8 mouse cellular contexts compared by ENCODE assay signal in the genomic region with DNA sequence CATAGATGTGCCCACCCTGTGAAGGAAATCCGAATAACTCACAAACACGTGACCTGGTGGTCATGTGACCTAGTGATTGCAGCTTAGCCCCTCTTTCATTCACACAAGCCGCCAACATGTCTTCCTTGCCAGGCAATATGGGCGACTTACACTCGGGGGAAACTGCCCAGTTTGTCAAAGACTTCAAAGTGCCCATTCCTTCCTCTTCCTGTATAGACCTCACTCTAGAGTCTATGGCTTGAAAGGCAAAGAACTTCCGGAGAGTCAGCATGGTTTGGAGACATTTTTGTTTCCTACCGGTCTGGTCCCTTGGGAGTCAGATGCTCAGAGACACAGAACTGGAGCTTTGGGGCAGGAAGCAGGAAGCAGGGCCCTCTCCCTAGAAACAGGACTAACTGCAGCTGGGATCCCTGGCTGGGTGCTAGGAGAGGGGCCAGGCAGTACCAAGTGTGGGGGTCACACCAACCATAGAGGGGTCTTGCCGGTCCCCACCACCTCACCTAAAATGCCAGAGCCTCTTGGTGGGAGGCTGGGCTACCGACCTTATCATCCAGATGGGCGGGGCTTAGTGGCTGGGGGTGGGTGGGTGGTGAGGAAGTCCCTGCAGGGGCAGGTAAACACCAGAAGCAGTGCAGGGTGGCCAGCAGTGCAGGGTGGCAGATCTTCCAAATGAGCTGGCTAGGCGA. TPM values are rescaled to one million over a fixed set of nuclear protein-coding genes. Genes with fewer than 3 reads are reported as not detected.
DNase-seq lines count a peak whose midpoint lies in the region; ATAC-seq and TF ChIP-seq lines count a peak whose summit lies in the region.

No protein-coding gene starts in this region.

- no peak for TF ChIP-seq CTCF in thymus, adult 2 months (IDR thresholded peaks at IDR 0.05; ENCODE audit: borderline replicate concordance, control insufficient read depth, extremely low read depth, insufficient read depth, low read length, poor library complexity)
- TF ChIP-seq CTCF in stomach, postnatal 0 days (IDR thresholded peaks at IDR 0.05; ENCODE audit: low read depth), result no peak

- H3K36me3 ChIP-seq in thymus, adult 2 months (ENCODE audit: control insufficient read depth, insufficient read depth, low read length), result no peaks in the 10 kb centered on the region
- H3K36me3 ChIP-seq in forebrain, embryonic 15.5 days, result no peaks in the 10 kb centered on the region
- no peaks in the 10 kb centered on the region for H3K36me3 ChIP-seq in liver, embryonic 15.5 days (replicated peaks)
- H3K36me3 ChIP-seq in stomach, postnatal 0 days (ENCODE audit: control insufficient read depth, insufficient read depth, low read length), result 0 out of 2 replicates have a peak, but pooled peaks cover 2% of the 10 kb centered on the region

- H3K27ac ChIP-seq in thymus, adult 2 months (ENCODE audit: control insufficient read depth, insufficient read depth, low read length), result peak overlapping the region; percentile 41; the same call in 1 of the 2 replicates
- peak overlapping the region; percentile 79 for H3K27ac ChIP-seq in forebrain, embryonic 15.5 days (replicated peaks)
- peak overlapping the region; percentile 41; the same call in 1 of the 2 replicates for H3K27ac ChIP-seq in liver, embryonic 15.5 days (replicated peaks)
- peak overlapping the region; percentile 89 for H3K27ac ChIP-seq in stomach, postnatal 0 days (replicated peaks)

- H3K27me3 ChIP-seq in thymus, adult 2 months (ENCODE audit: control insufficient read depth, insufficient read depth, low read length), result no peaks in the 10 kb centered on the region
- no peaks in the 10 kb centered on the region for H3K27me3 ChIP-seq in forebrain, embryonic 15.5 days
- no peaks in the 10 kb centered on the region; the same call in 1 of the 2 replicates for H3K27me3 ChIP-seq in liver, embryonic 15.5 days
- no peaks in the 10 kb centered on the region for H3K27me3 ChIP-seq in stomach, postnatal 0 days (ENCODE audit: control insufficient read depth, insufficient read depth, low read length)

- no peak for DNase-seq in thymus, adult 2 months
- no peak for DNase-seq in thymus, postnatal 10 days (ENCODE audit: low spot score in 2 of 2)
- DNase-seq in induced T-regulatory cell, adult 2 months (ENCODE audit: low read depth), result peak; percentile 84
- DNase-seq in stomach, postnatal 0 days (ENCODE audit: low spot score), result no peak
- no peak for DNase-seq in layer of hippocampus, postnatal 10 days (ENCODE audit: low spot score in 2 of 2)
- DNase-seq in urinary bladder, postnatal 10 days (ENCODE audit: low spot score), result no peak

- H3K9ac ChIP-seq in forebrain, embryonic 15.5 days (replicated peaks), result peak overlapping the region; percentile 57
- H3K9ac ChIP-seq in liver, embryonic 15.5 days, result no peak overlapping the region
- peak overlapping the region; percentile 65 for H3K9ac ChIP-seq in stomach, postnatal 0 days (ENCODE audit: low read length)

- H3K4me3 ChIP-seq in thymus, adult 2 months (ENCODE audit: control insufficient read depth, insufficient read depth, low read length), result no peak overlapping the region
- peak overlapping the region; percentile 36 for H3K4me3 ChIP-seq in forebrain, embryonic 15.5 days
- peak overlapping the region; percentile 42 for H3K4me3 ChIP-seq in liver, embryonic 15.5 days (replicated peaks)
- peak overlapping the region; percentile 45 for H3K4me3 ChIP-seq in stomach, postnatal 0 days (ENCODE audit: low read depth, low read length)

- WGBS in thymus, adult 2 months, result 26% methylated on average over 11 of the region's 11 CpGs
- WGBS in forebrain, embryonic 15.5 days, result 52% methylated on average over 11 of the region's 11 CpGs
- 22% methylated on average over 11 of the region's 11 CpGs for WGBS in liver, embryonic 15.5 days (ENCODE audit: insufficient replicate concordance)
- WGBS in stomach, postnatal 0 days, result 27% methylated on average over 11 of the region's 11 CpGs

- peak overlapping the region; percentile 45 for H3K4me2 ChIP-seq in forebrain, embryonic 15.5 days (replicated peaks)
- H3K4me2 ChIP-seq in liver, embryonic 15.5 days, result peak overlapping the region; percentile 56
- peak overlapping the region; percentile 73 for H3K4me2 ChIP-seq in stomach, postnatal 0 days (replicated peaks; ENCODE audit: low read depth)

- no peak for TF ChIP-seq EP300 in stomach, postnatal 0 days (optimal IDR thresholded peaks at IDR 0.05)

- ATAC-seq in forebrain, embryonic 15.5 days (replicated peaks), result no peak
- no peak for ATAC-seq in liver, embryonic 15.5 days (ENCODE audit: insufficient read depth)
- no peak for ATAC-seq in stomach, postnatal 0 days (ENCODE audit: low FRiP score, low TSS enrichment)

- H3K4me1 ChIP-seq in thymus, adult 2 months (replicated peaks; ENCODE audit: control insufficient read depth, insufficient read depth, low read length), result peaks cover 21% of the 10 kb centered on the region
- H3K4me1 ChIP-seq in forebrain, embryonic 15.5 days, result peaks cover 31% of the 10 kb centered on the region
- H3K4me1 ChIP-seq in liver, embryonic 15.5 days (replicated peaks), result peaks cover 34% of the 10 kb centered on the region
- peaks cover 19% of the 10 kb centered on the region for H3K4me1 ChIP-seq in stomach, postnatal 0 days (replicated peaks; ENCODE audit: control insufficient read depth, insufficient read depth)

- TF ChIP-seq POLR2A in thymus, adult 2 months (IDR thresholded peaks at IDR 0.05; ENCODE audit: control insufficient read depth, extremely low read depth, insufficient read depth, low read length, poor library complexity), result no peak

- H3K9me3 ChIP-seq in forebrain, embryonic 15.5 days, result no peaks in the 10 kb centered on the region
- no peaks in the 10 kb centered on the region for H3K9me3 ChIP-seq in liver, embryonic 15.5 days (replicated peaks)
- H3K9me3 ChIP-seq in stomach, postnatal 0 days (ENCODE audit: control insufficient read depth, low read length), result no peaks in the 10 kb centered on the region

RNA-seq across cellular contexts. Expression of gene C1qtnf6, which starts 2.3 kb away (rescaled TPM):
- polyA plus RNA-seq in thymus, adult 2 months (2012; rRNA removed), result 12.5 and 13.5 TPM in 2 replicates
- polyA plus RNA-seq in forebrain, embryonic 15.5 days (2015; fragmentation: Nextera tagmentation; extraction: Ambion mirVana), result 4.2 and 4.9 TPM in 2 replicates
- polyA plus RNA-seq in liver, embryonic 15.5 days (2015; fragmentation: Nextera tagmentation; extraction: Ambion mirVana), result 3.8 and 4.4 TPM in 2 replicates
- 20.2 and 24.6 TPM in 2 replicates for polyA plus RNA-seq in stomach, postnatal 0 days (2015; fragmentation: Nextera tagmentation; extraction: Ambion mirVana)
- total RNA-seq in layer of hippocampus, postnatal 10 days (2021), result 10 to 100 TPM; 17.4 to 19.4 TPM

RNA-seq across cellular contexts. Expression of gene Sstr3, which starts 15.6 kb away (rescaled TPM):
- 1.6 and 2.2 TPM in 2 replicates for polyA plus RNA-seq in thymus, adult 2 months (2012; rRNA removed)
- polyA plus RNA-seq in forebrain, embryonic 15.5 days (2015; fragmentation: Nextera tagmentation; extraction: Ambion mirVana), result 1.0 and 1.4 TPM in 2 replicates
- not detected in 2 replicates for polyA plus RNA-seq in liver, embryonic 15.5 days (2015; fragmentation: Nextera tagmentation; extraction: Ambion mirVana)
- polyA plus RNA-seq in stomach, postnatal 0 days (2015; fragmentation: Nextera tagmentation; extraction: Ambion mirVana), result 0.02 and 0.08 TPM in 2 replicates
- 10 to 100 TPM; 15.7 to 15.8 TPM for total RNA-seq in layer of hippocampus, postnatal 10 days (2021)

RNA-seq across cellular contexts. Expression of gene Il2rb, which starts 33.8 kb away (rescaled TPM):
- 49.7 and 53.7 TPM in 2 replicates for polyA plus RNA-seq in thymus, adult 2 months (2012; rRNA removed)
- not detected in 2 replicates for polyA plus RNA-seq in forebrain, embryonic 15.5 days (2015; fragmentation: Nextera tagmentation; extraction: Ambion mirVana)
- 0.58 and 1.1 TPM in 2 replicates for polyA plus RNA-seq in liver, embryonic 15.5 days (2015; fragmentation: Nextera tagmentation; extraction: Ambion mirVana)
- 0.24 and 0.30 TPM in 2 replicates for polyA plus RNA-seq in stomach, postnatal 0 days (2015; fragmentation: Nextera tagmentation; extraction: Ambion mirVana)
- under 1 TPM in 1 of 2 experiments, not detected in 1; 0.11 TPM for total RNA-seq in layer of hippocampus, postnatal 10 days (2021)

RNA-seq across cellular contexts. Expression of gene Rac2, which starts 43.7 kb away (rescaled TPM):
- polyA plus RNA-seq in thymus, adult 2 months (2012; rRNA removed), result 1,833 and 1,914 TPM in 2 replicates
- polyA plus RNA-seq in forebrain, embryonic 15.5 days (2015; fragmentation: Nextera tagmentation; extraction: Ambion mirVana), result 3.1 and 7.5 TPM in 2 replicates
- polyA plus RNA-seq in liver, embryonic 15.5 days (2015; fragmentation: Nextera tagmentation; extraction: Ambion mirVana), result 123 and 130 TPM in 2 replicates
- 6.4 and 8.0 TPM in 2 replicates for polyA plus RNA-seq in stomach, postnatal 0 days (2015; fragmentation: Nextera tagmentation; extraction: Ambion mirVana)
- 1 to 10 TPM; 3.6 to 3.7 TPM for total RNA-seq in layer of hippocampus, postnatal 10 days (2021)

Comparison
In these comparisons a context has a peak if more than half of its experiments do, and no peak if none do; other contexts are left out.
1. RNA of gene Il2rb, which starts 33.8 kb away (polyA plus RNA-seq): 49.7 to 53.7 TPM in thymus, adult 2 months; 0.58 to 1.1 TPM in liver, embryonic 15.5 days, 0.24 to 0.30 TPM in stomach, postnatal 0 days and not detected in forebrain, embryonic 15.5 days; every median in the first group is over 10 times any median in the second.
2. Peak in every context shown above with its lines, with median percentiles within 50 percentile points of each other: H3K27ac ChIP-seq and H3K4me2 ChIP-seq.